Mouse (Mus musculus): ENCODE measurements at regions not wholly inside any gene's neighbourhood (a gene's known extent, or its start where the extent isn't known, plus 50 kb on each side); places are given as distances from the start of the nearest gene placed in this dataset.

GRCm38 (mm10) chr2:50347486-50348265 is 51.1 kb upstream of the Mmadhc start:
- WGBS = 74% methylated on average over 10 of the region's 10 CpGs
- H3K9ac ChIP-seq (ENCODE audit: low read depth, low read length) = no peak overlapping the region
- H3K27me3 ChIP-seq (replicated peaks; ENCODE audit: control insufficient read depth, insufficient read depth, low read length) = no peaks in the 10 kb centered on the region
- no peaks in the 10 kb centered on the region for H3K4me1 ChIP-seq (ENCODE audit: control insufficient read depth, insufficient read depth, low read length)
- H3K36me3 ChIP-seq (ENCODE audit: control insufficient read depth, insufficient read depth, low read length) = no peaks in the 10 kb centered on the region
- no peak overlapping the region for H3K4me3 ChIP-seq (ENCODE audit: low read length)
- H3K4me2 ChIP-seq (ENCODE audit: low read depth, low read length) = no peak overlapping the region
- no peak for ATAC-seq
- H3K27ac ChIP-seq (ENCODE audit: low read length) = no peak overlapping the region
- H3K9me3 ChIP-seq (ENCODE audit: control insufficient read depth, low read length) = no peaks in the 10 kb centered on the region
